Mouse (Mus musculus) spleen, adult 12 weeks (tissue): ENCODE results near the gene Brpf1.

Experiments
- DNase-seq: peaks from one replicate; pipeline ENCODE4 v3.0.0; 2022; ENCODE audit warnings: low spot score

The Brpf1 gene

GRCm38 (mm10) chr6:113352820-113353219 lies 45.9 kb downstream of the Brpf1 start:
- DNase-seq: no peak

DNA sequence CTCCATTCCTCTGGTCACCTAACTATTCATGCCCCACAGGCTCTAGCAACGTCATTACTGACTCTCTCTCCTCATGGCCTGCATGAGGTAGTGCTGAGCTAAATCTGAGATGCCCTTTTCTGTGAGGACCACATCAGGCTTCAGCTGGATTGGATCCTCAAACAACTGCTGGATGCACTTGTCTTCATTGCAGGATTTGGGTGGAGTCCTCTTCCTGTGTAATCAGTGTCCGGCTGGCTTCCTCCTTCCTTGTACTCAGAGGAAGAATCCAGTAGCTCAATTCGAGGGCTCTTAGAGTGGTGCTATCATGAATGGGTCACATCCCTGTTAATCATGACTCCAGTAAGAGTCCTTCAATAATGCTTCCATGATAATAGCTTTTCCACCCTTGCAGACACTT lies 46.8 kb downstream of the Brpf1 start:
- DNase-seq: no peak

GRCm38 (mm10) chr6:113361476-113361875 lies 54.5 kb downstream of the Brpf1 start:
- no peak for DNase-seq

DNA sequence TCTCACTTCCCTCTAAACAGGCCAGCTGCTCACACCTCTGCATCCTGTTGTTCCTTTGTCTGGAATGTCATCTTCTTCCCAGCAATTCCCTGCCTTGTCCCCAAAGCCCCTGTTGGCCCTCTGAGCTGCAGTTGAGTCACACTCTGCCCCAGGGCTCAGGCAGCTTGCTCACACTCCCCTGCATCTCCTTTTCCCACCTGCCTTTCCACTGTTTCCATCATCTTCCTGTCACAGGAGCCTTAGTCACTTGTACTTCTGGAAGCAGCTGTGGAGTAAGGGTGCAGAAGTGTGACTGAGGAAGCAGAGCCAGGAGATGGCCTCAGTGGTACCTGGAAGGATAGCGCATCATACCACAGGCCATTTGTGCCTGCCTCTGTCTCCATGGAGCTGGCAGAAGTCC lies 55.3 kb downstream of the Brpf1 start:
- DNase-seq: no peak

DNA sequence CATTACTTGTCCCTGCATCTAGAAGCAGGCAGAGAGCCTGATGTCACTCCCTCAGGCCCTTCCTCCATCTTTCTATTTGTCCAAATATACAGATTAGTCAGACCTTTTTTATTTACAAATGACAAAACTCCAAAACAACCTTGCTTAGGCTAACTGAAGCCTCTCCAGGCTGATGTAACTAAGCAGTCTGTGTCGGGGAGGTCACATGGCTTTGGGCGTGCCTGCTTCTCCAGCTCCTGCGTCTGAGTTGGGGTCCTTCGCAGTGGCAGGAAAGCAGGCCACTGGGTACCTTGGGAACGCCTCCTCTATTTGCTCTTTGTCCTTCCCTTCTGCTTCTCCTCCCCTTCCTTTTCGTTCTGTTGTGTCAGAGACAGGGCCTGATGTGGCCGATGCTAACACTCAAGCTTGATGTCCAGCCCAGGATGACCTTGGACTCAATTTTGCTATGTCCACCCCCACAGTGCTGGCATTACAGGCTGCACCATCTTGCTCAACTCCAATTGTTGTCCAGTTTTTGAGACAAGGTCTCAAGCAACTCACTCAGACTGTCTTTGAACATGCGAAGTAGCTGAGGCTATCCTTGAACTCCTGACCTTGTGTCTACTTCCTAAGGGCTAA lies 57.7 kb downstream of the Brpf1 start:
- no peak for DNase-seq

DNA sequence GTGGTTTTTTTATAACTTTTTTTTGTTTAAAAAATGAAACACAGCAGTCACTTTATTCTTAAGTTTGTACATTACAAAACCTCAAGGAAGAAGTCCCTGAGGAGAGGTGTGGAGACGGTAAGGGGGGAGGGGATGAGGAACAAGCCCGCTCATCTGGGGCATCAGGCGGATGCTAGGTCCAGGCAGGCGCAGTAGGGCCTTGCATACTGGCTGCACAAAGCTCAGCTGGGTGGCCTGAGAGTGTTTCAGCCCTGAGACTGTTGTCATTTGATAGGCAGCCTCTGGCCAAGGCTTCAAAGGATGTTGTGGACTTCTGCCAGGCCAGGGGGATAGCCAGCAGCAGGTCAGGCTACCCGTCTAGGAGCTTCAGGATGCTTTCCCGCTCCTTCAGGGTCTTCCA lies 59.7 kb downstream of the Brpf1 start:
- DNase-seq: no peak

DNA sequence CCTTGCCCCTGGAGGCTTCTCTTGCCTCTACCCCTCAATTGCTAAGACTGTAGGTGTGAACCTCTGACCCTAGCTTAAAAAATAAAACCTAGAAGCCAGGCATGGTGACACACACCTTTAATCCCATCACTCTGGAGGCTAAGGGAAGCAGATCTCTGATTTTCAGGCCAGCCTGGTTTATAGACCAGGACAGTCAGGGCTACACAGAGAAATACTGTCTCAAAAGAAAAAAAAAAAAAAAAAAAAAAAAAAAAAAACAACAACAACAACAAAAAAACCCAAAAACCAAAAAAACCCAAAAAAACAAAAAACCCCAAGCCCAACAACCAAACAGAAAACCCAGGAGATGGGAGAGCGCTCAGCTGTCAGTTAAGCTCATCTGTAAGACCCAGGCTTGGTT lies 60.6 kb downstream of the Brpf1 start:
- DNase-seq: no peak

- DNase-seq: no peak
These were observed 61.2 kb downstream of the Brpf1 start for GRCm38 (mm10) chr6:113368124-113368523.

DNA sequence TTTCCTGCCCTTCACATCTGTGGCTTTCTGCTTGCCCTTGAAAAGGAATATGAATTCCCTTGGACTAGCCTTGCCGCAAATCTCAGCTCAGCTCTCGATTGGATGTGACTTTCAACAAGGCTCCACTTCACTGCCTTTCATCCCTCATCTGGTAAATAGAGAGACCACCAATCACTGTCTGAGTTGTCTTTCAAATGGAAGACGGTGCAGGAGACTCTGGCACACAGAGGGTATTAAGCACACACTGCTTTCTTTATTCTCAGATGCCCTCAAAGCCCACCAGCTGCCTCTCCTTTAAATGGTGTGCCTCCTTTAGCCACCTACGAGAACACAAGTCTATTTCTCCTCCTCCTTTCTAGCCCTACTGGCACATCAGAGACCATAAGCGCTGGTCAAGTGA lies 61.6 kb downstream of the Brpf1 start:
- DNase-seq: no peak

GRCm38 (mm10) chr6:113370194-113370929 lies 63.4 kb downstream of the Brpf1 start:
- DNase-seq: no peak

DNA sequence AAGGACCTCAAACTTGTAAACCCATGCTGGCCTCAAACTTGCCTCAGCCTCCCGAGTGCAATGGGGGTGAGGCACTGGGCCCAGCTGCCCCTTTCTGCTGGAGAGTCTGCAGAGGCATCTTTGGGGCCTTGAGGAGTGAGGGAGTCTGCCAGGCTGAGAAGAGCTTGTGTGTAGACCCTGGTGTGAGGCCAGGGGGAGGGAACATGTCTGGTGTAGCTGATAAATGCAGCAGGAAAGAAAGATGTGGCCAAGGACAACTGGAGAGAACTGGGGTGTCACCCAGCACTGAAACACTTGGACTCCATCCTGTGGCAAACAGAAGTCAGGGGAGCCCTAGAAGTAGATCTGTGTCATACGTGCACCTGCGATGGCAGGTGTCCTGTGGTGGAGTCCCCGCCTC lies 66.6 kb downstream of the Brpf1 start:
- no peak for DNase-seq
